Mouse (Mus musculus): ENCODE results near the gene Lfng.

GRCm38 (mm10) chr5:140564896-140565295, 42.2 kb upstream of the Lfng start, which contains the start of gene Grifin:
- TF ChIP-seq EP300 (IDR thresholded peaks at IDR 0.05; ENCODE audit: insufficient read depth, low read depth, low read length): no peak
- TF ChIP-seq CTCF (IDR thresholded peaks at IDR 0.05; ENCODE audit: low read depth, low read length): no peak

Measured in ES-Bruce4 (cell line).